Mouse (Mus musculus): ENCODE data around the gene Vti1a.

Gene Vti1a

DNA sequence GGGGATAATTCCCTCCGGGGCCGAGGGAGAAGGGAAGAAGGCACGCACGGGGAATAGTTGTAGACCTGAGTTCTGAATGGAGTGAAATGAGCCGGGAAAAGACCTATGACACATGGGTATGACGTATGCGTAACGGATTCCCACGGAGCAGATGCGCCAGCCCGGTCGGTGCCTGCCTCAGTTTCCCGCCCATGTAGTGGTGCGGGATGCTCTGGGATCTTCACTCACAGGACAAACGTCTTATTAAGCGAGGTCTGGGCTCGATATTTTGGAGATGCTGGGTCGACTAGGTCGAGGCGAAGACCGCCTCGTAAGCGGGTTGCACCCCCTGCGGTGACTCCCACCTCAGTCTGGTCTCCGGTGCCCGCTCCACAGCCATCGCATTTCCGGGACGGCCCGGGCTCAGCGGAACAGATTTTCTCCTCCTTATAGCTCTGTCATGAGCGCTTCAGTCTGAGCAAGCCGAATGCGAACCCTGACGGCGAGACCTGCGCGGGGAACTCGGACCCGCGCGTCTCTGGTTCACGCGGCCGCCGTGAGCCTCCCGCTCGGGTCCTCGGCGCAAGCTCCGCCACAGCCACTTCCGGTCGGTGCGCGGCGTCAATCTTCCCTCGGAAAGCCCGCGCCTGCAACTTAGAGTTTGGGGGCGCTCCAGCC lies 515 bp upstream of the Vti1a start, which contains the start of gene Zdhhc6:
Gene Zdhhc6 (minus strand): TSS at position 581 of the 657 bp plus-strand sequence.
- peak; percentile 61 for DNase-seq

DNA sequence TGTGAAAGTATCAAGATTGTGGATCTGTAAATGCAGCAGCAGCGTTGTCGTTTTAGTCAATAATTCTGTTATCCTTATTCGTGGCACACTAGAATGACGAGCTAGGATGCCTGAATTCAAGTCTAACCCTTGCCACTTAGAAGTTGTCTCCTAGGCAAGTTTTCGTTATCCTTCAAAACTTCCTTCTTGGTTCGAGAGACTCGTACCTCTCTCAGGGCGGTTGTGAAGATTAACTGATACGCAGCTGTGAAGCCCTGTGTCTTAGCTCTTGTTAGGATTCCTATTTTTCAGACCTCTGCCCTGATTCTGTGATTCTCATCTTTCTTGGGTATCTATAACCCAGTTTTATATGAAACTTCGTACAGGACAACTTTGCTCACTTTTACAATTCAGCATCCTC lies 806 bp downstream of the Vti1a start:
- DNase-seq: no peak

GRCm38 (mm10) chr19:55319036-55319435 lies 2.9 kb downstream of the Vti1a start:
- DNase-seq: no peak

GRCm38 (mm10) chr19:55319521-55319920 lies 3.4 kb downstream of the Vti1a start:
- no peak for DNase-seq

- DNase-seq: no peak
These were observed 6.5 kb downstream of the Vti1a start for GRCm38 (mm10) chr19:55322604-55323003.

DNA sequence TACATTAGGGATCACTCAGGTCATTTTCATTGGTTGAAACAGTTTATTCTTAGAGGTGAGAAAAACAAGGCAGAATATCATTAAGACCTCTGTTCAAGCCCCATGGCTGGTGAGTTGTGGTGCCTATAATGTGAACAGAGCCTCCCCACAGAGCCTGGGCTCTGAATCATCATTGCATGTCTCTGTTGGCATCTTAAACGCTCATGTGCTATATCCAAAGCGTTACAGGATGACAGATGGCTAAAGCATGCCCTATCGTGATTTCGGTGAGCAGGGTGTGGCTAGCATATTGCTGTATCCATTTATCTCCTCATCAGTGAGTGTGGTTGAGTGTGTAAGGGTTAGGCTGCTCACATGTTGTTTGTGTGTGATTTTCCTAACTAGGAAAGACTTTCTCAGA lies 11.4 kb downstream of the Vti1a start:
- no peak for DNase-seq

DNA sequence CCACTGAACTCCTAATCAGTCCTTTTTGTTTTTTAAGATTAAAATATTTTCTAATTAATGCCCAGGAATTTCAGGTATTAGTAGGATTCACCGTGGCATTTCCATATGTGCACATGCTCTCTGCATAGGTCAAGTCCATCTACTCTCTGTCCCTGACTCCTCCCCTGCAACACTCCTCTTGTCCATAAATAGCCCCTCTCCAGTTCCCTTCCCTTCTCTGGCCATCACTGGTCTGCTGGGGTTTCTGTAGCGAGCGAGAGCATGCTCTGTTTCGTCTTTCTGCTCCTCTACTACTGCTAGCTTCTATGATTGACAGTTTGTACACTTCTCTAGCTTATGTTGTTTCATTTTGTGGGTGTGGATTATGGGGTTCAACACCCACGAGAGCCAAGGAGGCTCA lies 15.7 kb downstream of the Vti1a start:
- no peak for DNase-seq

DNA sequence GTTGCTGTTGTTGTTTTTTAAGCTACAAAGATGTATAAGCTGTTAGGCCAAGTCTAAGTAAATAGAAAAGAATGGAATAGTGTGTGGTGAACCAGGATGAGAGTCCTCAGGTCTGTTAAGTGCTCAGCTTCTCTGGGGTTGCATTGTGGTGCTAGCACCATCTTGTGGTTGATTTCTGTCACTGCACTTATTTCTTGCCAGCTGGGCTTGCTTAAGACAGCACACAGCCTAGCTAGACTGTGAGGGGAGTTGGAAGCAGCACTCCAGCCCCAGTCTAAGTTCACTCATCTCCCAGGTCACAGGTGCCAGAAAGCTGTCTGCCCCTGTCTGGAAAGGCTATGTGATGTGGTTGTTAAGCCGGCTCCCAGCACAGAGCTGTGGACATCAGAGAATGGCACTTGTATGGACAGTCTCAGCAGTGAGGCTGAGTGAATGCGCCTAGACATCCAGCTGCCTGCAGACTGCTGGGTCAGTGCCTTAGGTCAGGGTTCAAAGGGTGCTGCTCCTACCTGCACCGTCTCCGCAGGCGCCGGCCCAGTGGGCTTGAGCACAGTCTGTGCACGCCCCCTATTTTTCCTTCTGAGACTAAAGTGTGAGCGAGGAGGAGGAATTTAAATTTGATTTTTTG lies 16.7 kb downstream of the Vti1a start:
- DNase-seq: peak; percentile 79

GRCm38 (mm10) chr19:55335881-55336280 lies 19.8 kb downstream of the Vti1a start:
- DNase-seq: no peak

GRCm38 (mm10) chr19:55336441-55336840 lies 20.3 kb downstream of the Vti1a start:
- DNase-seq: no peak

GRCm38 (mm10) chr19:55337066-55337465 lies 21.0 kb downstream of the Vti1a start:
- no peak for DNase-seq

- no peak for DNase-seq
These were observed 21.6 kb downstream of the Vti1a start for GRCm38 (mm10) chr19:55337664-55338063.

- no peak for DNase-seq
These were observed 24.4 kb downstream of the Vti1a start for GRCm38 (mm10) chr19:55340521-55340920.

- DNase-seq: no peak
These were observed 25.3 kb downstream of the Vti1a start for GRCm38 (mm10) chr19:55341377-55341776.

DNA sequence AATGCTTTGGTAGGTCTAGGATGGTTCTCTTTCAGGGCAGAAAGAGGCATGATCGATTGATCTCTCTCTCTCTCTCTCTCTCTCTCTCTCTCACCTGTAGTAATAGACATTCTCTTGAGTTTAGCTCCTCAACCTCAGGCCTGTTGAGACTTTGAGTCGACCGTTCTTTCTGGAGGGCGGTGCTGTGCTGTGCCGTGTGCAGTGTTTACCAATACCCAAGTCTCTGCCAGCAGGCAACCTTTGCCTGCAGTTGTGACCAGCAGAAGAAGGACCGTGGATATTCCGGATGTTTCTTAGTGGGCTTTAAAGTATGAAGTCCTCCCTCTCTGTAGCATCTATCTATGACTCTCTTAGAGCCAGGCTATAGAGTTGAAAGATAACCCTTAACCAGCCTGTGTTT lies 26.3 kb downstream of the Vti1a start:
- DNase-seq: no peak

GRCm38 (mm10) chr19:55343274-55343673 lies 27.2 kb downstream of the Vti1a start:
- DNase-seq: no peak

DNA sequence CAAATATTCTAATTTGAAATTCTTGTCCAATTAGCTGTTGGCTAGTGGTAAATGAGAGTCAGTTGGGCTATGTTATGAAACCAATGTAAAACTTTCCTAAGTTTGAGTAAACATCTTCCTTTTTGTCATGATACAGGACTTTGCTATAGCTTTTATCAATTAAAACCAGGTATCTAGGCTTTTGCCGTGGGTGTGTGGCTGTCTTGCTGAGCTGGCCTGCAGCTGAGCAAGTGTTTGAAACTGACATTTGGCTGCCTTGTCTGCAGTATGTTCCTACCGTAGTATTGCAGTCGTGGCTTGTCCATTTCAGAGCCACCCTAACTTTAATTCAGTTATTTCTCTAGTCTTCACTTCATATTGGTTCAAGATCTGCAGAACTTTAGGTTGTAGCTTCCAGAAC lies 32.1 kb downstream of the Vti1a start:
- no peak for DNase-seq

DNA sequence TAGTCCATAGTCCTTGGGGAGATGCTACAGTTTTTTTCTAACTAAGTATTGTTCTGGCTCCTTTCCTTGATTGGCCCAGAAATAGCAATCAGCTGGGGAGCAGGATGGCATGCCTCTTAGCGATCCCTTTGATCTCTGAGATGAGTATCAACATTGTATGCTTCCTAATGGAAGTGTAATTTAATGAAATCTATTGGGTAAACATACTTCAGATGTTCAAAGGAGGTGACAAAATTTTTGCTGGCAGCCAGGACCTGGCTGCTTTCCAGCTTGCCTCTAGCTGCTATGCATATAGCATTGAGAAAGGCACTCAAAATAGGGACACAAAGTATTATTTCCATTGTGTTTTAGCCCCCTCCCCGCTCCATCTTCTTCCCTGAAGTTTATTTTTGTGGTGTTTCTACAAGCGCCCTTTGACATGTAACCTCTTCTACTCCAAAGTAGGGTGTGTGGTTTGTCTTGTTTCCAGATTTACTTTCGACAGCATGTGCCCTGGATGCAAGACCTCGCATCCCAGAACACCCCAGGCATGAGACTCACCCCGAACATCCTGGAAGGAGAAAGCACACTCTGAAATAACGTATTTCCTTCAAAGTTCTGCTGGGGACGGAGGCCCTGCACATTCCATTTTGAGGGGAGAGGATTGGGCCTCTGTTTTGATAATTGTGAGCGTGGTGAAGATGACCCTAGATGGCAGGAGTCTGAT lies 34.7 kb downstream of the Vti1a start:
- DNase-seq: no peak

DNA sequence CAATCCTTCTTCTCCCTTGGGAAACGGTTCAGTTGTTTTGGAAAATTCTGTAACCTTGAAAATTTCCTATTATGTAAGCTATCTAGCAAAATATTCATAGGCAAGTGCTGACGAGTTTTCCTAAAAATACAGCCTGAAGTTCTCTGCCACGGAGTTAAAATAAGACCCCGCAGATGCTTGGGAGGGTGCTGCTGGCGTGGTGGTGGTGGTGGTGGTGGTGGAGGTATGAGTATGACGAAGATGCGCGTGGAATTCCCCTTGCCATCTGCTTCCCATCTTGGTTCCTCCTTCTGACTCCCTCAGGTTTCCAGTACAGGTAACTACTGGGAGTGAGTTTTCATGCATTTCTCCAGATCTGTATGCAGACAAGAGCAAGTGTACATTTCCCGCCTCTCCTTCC lies 46.5 kb downstream of the Vti1a start:
- peak; percentile 35 for DNase-seq

DNA sequence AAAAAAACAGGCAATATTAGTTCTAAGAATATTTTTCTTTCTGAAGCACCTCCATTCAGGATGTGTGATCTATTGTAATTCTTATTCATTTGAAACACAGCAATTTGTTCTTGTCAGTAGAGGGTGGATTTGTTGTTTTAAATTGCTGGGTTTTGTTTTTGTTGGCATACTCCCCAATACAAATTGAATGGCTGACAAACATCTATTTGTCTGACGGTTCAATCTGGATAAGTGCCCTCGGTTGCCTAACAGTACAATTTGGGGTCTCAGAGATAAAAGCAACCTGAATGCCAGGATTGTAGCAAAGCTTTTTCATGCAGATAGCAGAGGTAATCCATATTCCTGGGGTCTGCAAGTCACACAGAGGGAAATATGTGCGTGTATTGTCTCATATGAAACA lies 53.6 kb downstream of the Vti1a start:
- DNase-seq: no peak

DNA sequence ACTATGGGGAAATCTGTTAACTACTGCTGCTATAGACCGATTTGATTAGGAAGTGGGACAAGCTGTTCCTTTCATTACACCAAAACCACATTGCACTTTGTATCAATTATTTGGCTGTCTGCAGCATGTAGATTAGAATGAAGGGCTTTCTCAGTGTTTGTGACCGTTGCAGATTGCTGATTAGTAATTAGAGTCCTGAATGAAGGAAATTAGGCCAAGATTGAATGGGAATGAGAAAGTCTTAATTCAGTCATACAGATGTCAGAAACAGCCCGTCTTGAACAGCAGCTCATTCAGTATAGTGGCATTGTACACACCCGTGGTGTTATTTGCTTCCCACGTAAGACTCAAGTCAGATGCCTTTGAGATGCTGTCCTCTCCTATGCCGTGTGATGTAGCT lies 60.2 kb downstream of the Vti1a start:
- no peak for DNase-seq

DNA sequence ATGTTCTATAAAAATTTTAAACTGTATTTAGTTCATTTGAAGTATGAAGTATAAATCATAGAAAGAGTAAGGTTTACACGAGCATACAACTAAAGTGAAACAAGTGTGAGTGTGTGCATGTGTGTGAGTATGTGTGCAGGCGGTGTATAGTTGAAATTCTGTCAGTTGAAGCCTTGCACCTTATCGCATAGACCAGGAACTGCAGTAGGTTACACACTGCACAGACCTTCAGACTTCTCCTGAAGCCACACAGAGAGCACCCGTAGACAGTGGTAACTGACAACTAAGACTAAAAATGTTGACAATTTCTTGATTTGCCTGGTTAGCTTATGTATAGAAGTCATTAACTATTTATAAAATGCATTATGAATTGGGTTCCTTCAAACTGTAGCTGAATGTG lies 61.4 kb downstream of the Vti1a start:
- no peak for DNase-seq

DNA sequence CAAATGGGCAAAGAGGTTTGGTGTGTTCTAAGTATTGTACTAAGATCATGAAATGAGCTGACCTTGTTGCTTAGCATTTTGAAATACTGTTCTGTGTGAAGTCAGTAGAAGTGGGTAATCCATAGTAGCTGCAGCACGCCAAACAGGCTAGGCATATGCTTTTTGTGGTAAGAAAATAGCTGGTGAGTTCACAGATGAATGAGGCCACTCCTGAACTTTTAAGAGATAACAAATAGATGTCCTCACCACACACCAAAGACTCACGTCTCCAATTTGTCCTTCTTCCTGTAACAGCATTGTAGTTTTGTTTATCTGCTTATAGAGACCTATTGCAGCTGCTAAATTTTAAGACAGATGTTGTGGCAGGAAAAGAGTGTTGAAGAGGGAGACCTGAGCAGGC lies 62.8 kb downstream of the Vti1a start:
- no peak for DNase-seq

GRCm38 (mm10) chr19:55380764-55381163 lies 64.7 kb downstream of the Vti1a start:
- DNase-seq: no peak

Data from layer of hippocampus, adult 9-11 months (tissue).